Mouse (Mus musculus) CD4-positive naive resting alpha-beta T cell, adult 57 days (primary cell): ENCODE results near the gene Etfbkmt. TPM values are rescaled to one million over a fixed set of nuclear protein-coding genes. Genes with fewer than 3 reads are reported as not detected.

Experiments used
- total RNA-seq: library from RNA; stranded (reverse); gene quantifications from one replicate; pipeline ENCODE4 v1.2.4, GENCODE M21; 2023

Etfbkmt gene
- total RNA-seq = 22.3 TPM

DNA sequence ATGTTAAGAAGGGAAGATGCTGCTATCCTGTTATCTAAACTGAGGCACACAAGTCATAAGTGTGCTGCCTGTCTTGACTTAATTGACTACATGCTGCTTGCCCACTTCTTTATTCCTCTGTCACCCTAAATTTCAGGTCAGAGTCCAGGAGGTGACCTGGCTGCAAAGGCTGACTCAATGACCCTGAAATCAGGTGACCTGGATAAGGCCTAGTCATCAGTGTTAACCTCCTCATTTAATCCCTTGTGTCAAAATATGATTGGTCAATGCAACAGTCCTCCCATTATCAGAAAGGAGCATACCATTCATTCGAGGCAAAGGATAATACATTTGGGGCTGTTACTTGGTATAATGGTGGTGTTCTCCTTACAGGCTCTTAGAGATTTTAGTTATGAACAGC is at the start of gene Etfbkmt:
Etfbkmt (plus strand) TSS at position 379 of the 400 bp plus-strand sequence.

DNA sequence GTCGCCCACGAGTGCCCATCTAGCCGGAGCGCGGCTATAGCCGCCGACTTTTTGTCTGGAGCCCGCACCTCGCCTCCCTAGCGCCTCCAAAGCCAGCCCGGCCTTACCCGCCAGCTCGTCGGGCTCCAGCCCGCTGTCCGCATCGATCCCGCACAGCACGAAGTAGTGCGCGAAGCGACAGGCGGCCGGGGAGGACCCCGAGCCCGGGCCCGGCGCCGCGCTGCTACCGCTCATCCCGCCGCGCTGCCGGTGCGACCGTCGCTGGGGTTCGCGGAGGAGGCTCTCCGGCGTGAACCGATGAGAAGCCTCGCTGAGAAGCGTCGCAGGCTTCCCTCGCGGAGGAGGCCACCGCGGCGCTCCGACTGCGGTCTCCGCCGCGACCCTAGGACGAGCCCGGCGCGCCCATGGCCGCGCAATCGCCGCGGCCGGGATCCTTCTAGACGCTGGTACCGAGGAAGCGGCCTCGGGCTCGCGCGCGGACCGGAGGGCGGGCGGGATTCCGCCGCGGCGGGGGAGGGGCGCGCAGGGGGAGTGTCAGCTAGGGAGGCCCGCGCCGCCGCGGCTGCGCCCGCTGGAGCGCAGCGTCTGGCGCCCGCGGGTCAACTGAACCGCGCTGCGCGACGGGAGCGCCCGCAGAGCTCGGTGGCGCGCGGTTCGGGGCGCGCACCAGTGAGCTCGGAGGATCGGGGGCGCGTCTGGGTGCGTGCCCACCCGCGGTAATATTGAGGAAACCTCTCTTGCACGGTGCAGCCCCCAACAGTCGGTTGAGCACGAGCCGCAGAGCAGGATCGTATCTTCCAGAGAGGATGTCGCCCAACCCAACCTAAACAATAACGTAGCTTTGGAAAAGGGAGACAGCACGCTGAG is 38.3 kb upstream of the Etfbkmt start, which contains the start of gene Dennd5b:
Dennd5b (minus strand) TSS at position 605 of the 867 bp plus-strand sequence.

DNA sequence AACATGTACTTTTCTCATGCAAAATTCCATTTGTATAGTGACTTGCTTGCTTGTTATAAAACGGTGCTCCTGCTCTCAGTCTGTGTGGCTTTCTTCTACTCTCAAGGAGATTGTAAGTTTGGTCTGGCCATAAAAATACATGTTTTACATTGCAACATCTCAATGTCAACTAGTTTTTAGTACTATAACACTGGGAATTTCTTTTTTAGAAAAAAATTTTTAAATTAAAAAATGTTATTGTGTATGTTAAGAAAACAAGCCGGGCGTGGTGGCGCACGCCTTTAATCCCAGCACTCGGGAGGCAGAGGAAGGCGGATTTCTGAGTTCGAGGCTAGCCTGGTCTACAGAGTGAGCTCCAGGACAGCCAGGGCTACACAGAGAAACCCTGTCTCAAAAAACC is 9.8 kb upstream of the Etfbkmt start, which contains the start of gene Gm10203:
Gm10203 (plus strand) TSS at position 301 of the 400 bp plus-strand sequence.

DNA sequence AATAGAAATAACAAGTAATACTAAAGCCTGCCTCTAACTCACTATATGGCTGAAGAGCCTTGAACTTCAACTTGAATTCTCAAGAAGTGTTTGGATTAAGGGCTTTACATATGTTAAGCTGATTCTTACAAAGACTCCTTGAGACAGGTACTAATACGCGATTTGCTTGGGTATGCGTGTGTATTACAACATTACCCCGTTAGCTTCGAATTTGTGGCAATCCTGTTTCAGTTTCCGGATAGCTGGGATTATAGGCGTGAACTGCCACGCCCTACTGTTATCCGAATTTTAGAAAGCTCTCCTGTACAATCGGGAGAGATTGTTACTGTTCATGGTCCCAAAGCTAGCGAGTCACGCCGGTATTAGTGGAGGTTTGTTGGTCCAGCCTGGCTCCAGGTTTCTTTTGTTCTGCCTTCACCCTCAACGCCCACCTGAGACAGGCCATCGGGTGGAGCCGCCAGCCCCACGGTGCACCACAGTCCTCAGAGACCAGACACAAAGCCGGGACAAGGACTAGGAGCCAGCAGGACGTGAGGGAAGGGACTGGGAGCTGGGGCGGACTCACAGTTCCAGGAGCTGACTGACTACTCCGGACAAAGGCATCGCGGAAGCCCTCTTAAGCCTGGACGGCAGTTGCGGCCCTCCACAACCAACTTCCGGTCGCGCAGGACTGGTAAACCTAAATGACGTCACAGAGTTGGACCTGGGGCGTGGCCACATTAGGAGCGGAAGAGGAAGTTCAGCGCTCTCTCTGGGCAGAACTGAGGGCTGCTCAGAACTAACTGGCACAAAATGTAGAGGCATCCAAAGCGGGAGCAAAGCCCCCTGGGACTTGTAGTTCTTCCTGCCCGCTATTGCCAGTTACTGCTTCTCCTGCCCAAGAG is 48.6 kb downstream of the Etfbkmt start, which contains the start of gene Amn1:
Amn1 (minus strand) TSS at position 672 of the 884 bp plus-strand sequence.

Other genes with a start within 250 kb of the Etfbkmt start
- 14.8 TPM for gene Caprin2, start 243.6 kb upstream of the Etfbkmt start, total RNA-seq
- gene Sinhcaf, start 193.4 kb upstream of the Etfbkmt start, total RNA-seq = 67.6 TPM
- 2.7 TPM for gene Dennd5b, start 38.2 kb upstream of the Etfbkmt start, total RNA-seq
- not detected for gene Gm10203, start 9.7 kb upstream of the Etfbkmt start, total RNA-seq
- gene Amn1, start 48.9 kb downstream of the Etfbkmt start, total RNA-seq = 34.1 TPM
- gene Resf1, start 169.6 kb downstream of the Etfbkmt start, total RNA-seq = 285 TPM